Mouse (Mus musculus) left cerebral cortex, postnatal 14 days (tissue): Measurements from ENCODE around the gene Olfr1002. TPM values are rescaled to one million over a fixed set of nuclear protein-coding genes. Genes with fewer than 3 reads are reported as not detected.
"Not testable (repeated sequence)": the region's sequence is repeated elsewhere in the genome, so short reads cannot be mapped to it uniquely, and the experiment has no call there.

Source experiments
- DNase-seq, 2 experiments: peaks; one replicate each; pipeline ENCODE4 v3.0.0; 2021 to 2022; ENCODE audit warnings: low spot score in 2 of 2, mixed read lengths in 1 of 2
- intact Hi-C: fragments of 180-260 bp; cut with DNase I; formaldehyde crosslinking; loops from one replicate; pipeline ENCODE4 v1.15.1; 2025
- long read RNA-seq, 2 experiments: library from polyadenylated mRNA; stranded (forward); transcript quantifications; one replicate each; pipeline ENCODE4 v2.0.0; 2021
- total RNA-seq, 2 experiments: library from RNA; stranded (reverse); gene quantifications; 2 replicates each; pipeline ENCODE4 v1.2.3; 2021

Olfr1002 gene
- not detected for total RNA-seq
- long read RNA-seq, experiment 1, result 0 reads
- long read RNA-seq, experiment 2, result 0 reads

DNA sequence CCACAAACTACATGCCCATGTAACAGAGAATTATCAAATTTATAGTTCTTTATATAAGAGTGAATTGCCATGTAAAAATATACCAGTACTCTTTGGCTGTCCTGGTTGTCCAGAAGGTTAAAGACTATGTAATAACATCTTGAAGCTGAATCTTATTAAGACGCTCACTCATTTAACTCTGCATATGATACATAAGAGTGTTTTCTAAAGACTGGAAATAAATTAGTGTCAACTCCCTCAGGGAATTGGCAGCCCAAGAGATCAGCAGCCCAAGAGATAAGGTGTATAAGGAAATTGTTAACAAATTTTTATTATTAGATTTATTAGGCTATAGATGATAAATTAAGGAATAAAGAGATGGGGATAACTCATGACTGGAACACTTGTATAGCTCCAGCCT, at the start of gene Olfr1002:
TSS of gene Olfr1002 (minus strand) at position 101 of the 400 bp plus-strand sequence.
- intact Hi-C loops, result no loop called here
- DNase-seq, result no peak

DNA sequence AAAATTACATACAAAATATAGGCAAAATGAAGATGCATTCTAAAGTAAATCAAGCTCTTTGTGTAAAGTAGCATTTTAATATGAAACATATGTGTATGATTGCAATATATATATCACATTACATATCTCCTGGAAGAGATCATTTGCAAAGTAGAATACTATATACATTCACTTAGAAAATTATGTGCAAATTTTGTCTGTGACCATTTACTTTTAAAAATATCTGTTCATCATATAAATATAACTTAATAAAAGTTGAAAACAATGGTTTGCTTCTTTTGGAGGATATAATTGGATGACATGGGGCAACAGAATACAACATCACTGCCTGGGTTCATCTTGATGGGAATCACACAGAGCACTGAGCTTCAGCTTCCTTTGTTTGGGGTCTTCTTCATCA, 38.6 kb upstream of the Olfr1002 start, which contains the start of gene Olfr1008:
TSS of gene Olfr1008 (plus strand) at position 301 of the 400 bp plus-strand sequence.
- intact Hi-C loops, result no loop called here
- no peak for DNase-seq

DNA sequence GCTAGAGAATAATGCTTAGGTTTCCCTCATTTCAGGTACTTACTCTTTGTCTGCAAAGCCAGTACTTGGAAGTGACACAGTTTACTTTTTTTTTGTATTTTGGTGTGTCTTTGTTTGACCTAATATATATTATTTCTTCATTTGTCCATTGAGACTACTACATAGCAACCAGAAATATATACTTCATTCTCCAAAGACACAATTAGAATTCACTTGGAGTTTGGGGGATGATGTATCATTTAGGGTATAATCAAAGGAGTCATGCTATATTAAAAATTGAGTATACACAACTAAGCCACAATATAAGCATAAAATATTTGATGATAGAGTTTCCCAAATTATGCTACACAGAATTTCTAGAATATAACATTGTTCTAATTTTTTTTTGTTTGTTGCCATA, 28.2 kb upstream of the Olfr1002 start, which contains the start of gene Olfr1006:
TSS of gene Olfr1006 (minus strand) at position 101 of the 400 bp plus-strand sequence.
- intact Hi-C loops, result no loop called here
- no peak for DNase-seq

DNA sequence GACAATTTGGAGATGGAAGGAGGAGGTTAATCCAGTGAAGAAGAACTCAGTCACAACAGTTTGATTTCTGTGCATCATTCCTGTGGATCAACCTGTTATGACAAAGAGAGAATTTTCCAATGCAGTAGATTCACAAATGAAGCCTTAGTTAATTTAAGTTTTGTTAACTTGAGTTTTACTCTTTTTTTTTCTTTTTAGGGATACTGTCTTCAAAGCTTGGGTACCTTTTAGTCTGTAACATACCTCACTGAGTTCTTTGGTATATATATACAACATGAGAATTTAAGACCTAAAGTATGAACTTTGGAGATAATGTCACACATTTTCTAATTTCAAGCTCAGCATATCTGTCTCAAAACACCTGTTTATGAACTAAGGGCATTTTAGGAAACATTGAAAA, 13.9 kb upstream of the Olfr1002 start, which contains the start of gene Olfr154:
TSS of gene Olfr154 (minus strand) at position 101 of the 400 bp plus-strand sequence.
- intact Hi-C loops, DNase-seq: not testable (repeated sequence)

DNA sequence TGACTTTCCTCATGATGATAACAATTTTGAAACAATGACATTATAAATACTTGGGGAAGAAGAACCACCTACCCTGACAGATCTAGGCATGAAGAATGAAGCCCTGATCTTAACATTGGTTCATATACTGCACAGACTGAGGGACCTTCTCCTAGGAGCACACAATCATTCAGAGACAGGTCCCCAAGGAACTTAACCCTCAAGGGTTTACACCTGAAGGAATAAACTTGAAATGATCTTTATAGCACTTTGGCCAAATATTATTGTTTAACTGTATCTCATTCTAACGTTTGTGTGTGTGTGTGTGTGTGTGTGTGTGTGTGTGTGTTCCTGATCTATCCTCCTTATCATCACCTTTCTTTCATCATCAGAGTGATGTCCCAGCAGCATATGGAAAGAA, 38.7 kb downstream of the Olfr1002 start, which contains the start of gene Olfr1000:
TSS of gene Olfr1000 (minus strand) at position 101 of the 400 bp plus-strand sequence.
- intact Hi-C loops, result no loop called here
- DNase-seq, result no peak

Other genes starting within 250 kb of the Olfr1002 start
- not detected for gene Olfr992, start 241.2 kb downstream of the Olfr1002 start, total RNA-seq
- not detected for gene Olfr993, start 235.8 kb downstream of the Olfr1002 start, total RNA-seq
- gene Olfr994, start 214.3 kb downstream of the Olfr1002 start, total RNA-seq, result not detected
- gene Olfr995, start 207.1 kb downstream of the Olfr1002 start, total RNA-seq, result not detected
- under 1 TPM in 1 of 2 experiments, not detected in 1; 0.19 TPM for gene 4833423E24Rik, start 131.7 kb downstream of the Olfr1002 start, total RNA-seq
- gene Olfr996, start 71.5 kb downstream of the Olfr1002 start, total RNA-seq, result not detected
- gene Olfr998, start 61.8 kb downstream of the Olfr1002 start, total RNA-seq, result not detected
- gene Olfr1000, start 38.8 kb downstream of the Olfr1002 start, total RNA-seq, result not detected
- not detected for gene Olfr154, start 13.8 kb upstream of the Olfr1002 start, total RNA-seq
- gene Olfr1006, start 28.1 kb upstream of the Olfr1002 start, total RNA-seq, result not detected
- not detected for gene Olfr1008, start 38.7 kb upstream of the Olfr1002 start, total RNA-seq
- gene Olfr1009, start 64.7 kb upstream of the Olfr1002 start, total RNA-seq, result not detected
- gene Olfr1012, start 112.1 kb upstream of the Olfr1002 start, total RNA-seq, result not detected
- not detected for gene Olfr1013, start 116.4 kb upstream of the Olfr1002 start, total RNA-seq
- not detected for gene Olfr1014, start 122.0 kb upstream of the Olfr1002 start, total RNA-seq
- gene Olfr1015, start 131.3 kb upstream of the Olfr1002 start, total RNA-seq, result not detected
- gene Olfr1016, start 151.8 kb upstream of the Olfr1002 start, total RNA-seq, result not detected
- gene Olfr1018, start 167.8 kb upstream of the Olfr1002 start, total RNA-seq, result not detected
- gene Olfr1019, start 194.8 kb upstream of the Olfr1002 start, total RNA-seq, result not detected
- not detected for gene Olfr1020, start 196.3 kb upstream of the Olfr1002 start, total RNA-seq
- gene Olfr1022, start 217.9 kb upstream of the Olfr1002 start, total RNA-seq, result not detected
- not detected for gene Olfr1023, start 234.9 kb upstream of the Olfr1002 start, total RNA-seq